Mouse (Mus musculus) thymus, adult 2 months (tissue): ENCODE measurements around the gene Glod4.

Experiments used
- CTCF ChIP-seq: fragments of 200-500 bp; IDR thresholded peaks from 2 replicates; pipeline ENCODE4 v1.5.1; 2012; ENCODE audit warnings: mild to moderate bottlenecking, control low read depth, low read length, moderate library complexity, borderline replicate concordance; ENCODE audit not compliant: control insufficient read depth, poor library complexity, insufficient read depth; ENCODE audit errors: extremely low read depth
- POLR2A ChIP-seq: fragments of 200-500 bp; IDR thresholded peaks from 2 replicates; pipeline ENCODE4 v1.6.1; 2012; ENCODE audit warnings: mild to moderate bottlenecking, low read length, control low read depth, moderate library complexity; ENCODE audit not compliant: control insufficient read depth, poor library complexity, insufficient read depth; ENCODE audit errors: extremely low read depth

DNA sequence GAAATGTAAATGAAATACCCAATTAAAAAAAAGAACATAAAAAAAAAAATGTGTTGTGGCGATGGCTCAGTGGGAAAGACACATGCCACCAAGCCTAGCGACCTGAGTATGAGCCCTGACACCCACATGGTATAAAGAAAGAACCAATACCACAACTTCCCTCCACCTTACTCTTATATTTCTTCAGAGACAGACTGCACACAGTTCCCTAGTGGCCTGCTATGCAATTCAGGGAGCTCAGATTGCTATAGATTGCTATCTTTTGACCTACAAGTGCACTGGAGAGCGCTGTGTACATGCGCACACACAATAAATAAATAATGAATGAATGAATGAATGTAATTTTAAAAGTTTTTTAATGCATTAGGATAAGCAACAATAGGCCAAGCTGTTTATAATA, 59.8 kb downstream of the Glod4 start:
- TF ChIP-seq POLR2A (no peak), CTCF (no peak)
